Mouse (Mus musculus): ENCODE results near the gene Acox3.

DNA sequence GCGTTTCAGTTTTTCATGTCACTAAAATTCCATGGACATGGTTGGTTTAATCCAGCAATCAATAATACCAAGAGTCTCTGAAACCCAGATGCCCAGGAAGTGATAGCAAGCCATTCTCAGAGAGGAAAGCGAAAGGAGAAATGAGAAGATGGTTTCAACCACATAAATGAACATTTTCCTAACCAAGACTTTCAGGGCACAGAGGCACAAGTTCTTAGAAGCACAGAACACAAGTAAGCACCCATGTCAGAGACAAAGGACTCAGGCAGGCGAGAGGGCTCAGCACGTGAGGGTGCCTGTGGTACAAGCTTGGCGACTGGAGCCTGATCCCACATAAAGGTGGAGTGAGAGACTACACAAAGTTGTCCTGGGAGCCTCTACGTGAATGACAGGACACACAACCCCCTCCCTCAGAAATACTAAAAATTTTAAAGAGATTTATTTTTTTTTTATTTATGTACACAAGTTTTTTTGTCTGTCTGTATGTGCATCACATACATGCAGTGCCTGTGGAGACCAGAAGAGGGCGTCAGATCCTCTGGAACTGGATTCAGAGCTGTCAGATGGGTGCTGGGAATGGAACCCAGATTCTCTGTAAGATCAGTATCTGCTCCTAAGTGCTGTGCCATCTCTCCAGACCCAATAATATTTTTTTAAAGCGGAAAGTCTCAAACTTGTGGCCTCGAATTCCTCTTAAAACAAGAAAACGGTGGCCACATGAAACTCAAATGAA is 73.1 kb downstream of the Acox3 start:
- TF ChIP-seq MAFK (IDR thresholded peaks at IDR 0.05; ENCODE audit: insufficient read depth, low read depth, low read length): no peak
- TF ChIP-seq ZNF384 (IDR thresholded peaks at IDR 0.05; ENCODE audit: low read depth, low read length): no peak
- TF ChIP-seq HCFC1 (IDR thresholded peaks at IDR 0.05; ENCODE audit: borderline replicate concordance, insufficient read depth, low read length): no peak
- no peak for TF ChIP-seq CHD2 (IDR thresholded peaks at IDR 0.05; ENCODE audit: low read depth, low read length)
- no peak for TF ChIP-seq ZC3H11A (IDR thresholded peaks at IDR 0.05; ENCODE audit: borderline replicate concordance, low read depth, low read length)

Measured in ES-E14 (cell line).